Mouse (Mus musculus) urinary bladder, postnatal 36 days (tissue): ENCODE measurements around the gene Glycam1.
A peak's percentile ranks its signal among the peaks of the same experiment; 100 is the strongest.

ENCODE experiments used
- DNase-seq, 2 experiments: peaks; one replicate each; pipeline ENCODE4 v3.0.0; 2022; ENCODE audit warnings: low spot score in 2 of 2, mixed read lengths in 1 of 2

Glycam1 gene

GRCm38 (mm10) chr15:103519386-103520378, 45.2 kb downstream of the Glycam1 start:
- DNase-seq, result no peak

- no peak for DNase-seq
Observed at GRCm38 (mm10) chr15:103518600-103519385, 46.1 kb downstream of the Glycam1 start.

GRCm38 (mm10) chr15:103514914-103515313, 50.0 kb downstream of the Glycam1 start:
- peak; percentile 15 to 33 for DNase-seq

- peak; percentile 19 to 74 for DNase-seq
Observed at GRCm38 (mm10) chr15:103514119-103514518, 50.8 kb downstream of the Glycam1 start.

- no peak for DNase-seq
Observed at GRCm38 (mm10) chr15:103513621-103514031, 51.3 kb downstream of the Glycam1 start.
